Mouse (Mus musculus) neural tube, postnatal 0 days (tissue): Measurements from ENCODE around the gene Tmem207. TPM values are rescaled to one million over a fixed set of nuclear protein-coding genes. Genes with fewer than 3 reads are reported as not detected.

Source experiments
- polyA plus RNA-seq: library from polyadenylated mRNA; unstranded; fragments of >200 nt; fragmentation: Nextera tagmentation; extraction: Ambion mirVana; gene quantifications from 2 replicates; pipeline ENCODE4 v1.2.1, GENCODE M21; 2015

Tmem207 gene
- 0.21 TPM in 1 of 2 replicates, not detected in the other for polyA plus RNA-seq

GRCm38 (mm10) chr16:26526669-26527068 lies at the start of gene Tmem207:
Gene Tmem207 (minus strand): TSS chr16:26526769.

GRCm38 (mm10) chr16:26462835-26463234 lies 63.7 kb downstream of the Tmem207 start, which contains the start of gene Cldn16:
Gene Cldn16 (plus strand): TSS chr16:26463135.

Other genes starting within 250 kb of the Tmem207 start
- 4.8 and 5.1 TPM in 2 replicates for gene Cldn1, start 154.9 kb downstream of the Tmem207 start, polyA plus RNA-seq
- not detected in 2 replicates for gene Cldn16, start 63.6 kb downstream of the Tmem207 start, polyA plus RNA-seq
- 12.0 and 12.4 TPM in 2 replicates for gene Il1rap, start 54.9 kb upstream of the Tmem207 start, polyA plus RNA-seq